Mouse (Mus musculus): Measurements from ENCODE around the gene Cd274.

- TF ChIP-seq MAX (IDR thresholded peaks at IDR 0.05; ENCODE audit: low read depth) (no peak), POLR2AphosphoS2 (IDR thresholded peaks at IDR 0.05; ENCODE audit: insufficient read length, low read depth) (no peak), POLR2A (IDR thresholded peaks at IDR 0.05; ENCODE audit: insufficient read length, low read depth) (no peak), TCF12 (IDR thresholded peaks at IDR 0.05; ENCODE audit: insufficient read depth, poor library complexity, severe bottlenecking) (no peak), CEBPB (IDR thresholded peaks at IDR 0.05; ENCODE audit: insufficient read depth, poor library complexity, severe bottlenecking) (no peak), USF1 (IDR thresholded peaks at IDR 0.05; ENCODE audit: low read depth) (no peak), SRF (IDR thresholded peaks at IDR 0.05; ENCODE audit: control insufficient read depth, insufficient read length, low read depth) (no peak), MYOG (IDR thresholded peaks at IDR 0.05; ENCODE audit: control insufficient read depth in 1 of 3, insufficient read depth in 1 of 3, insufficient read length in 2 of 3, low read depth in 2 of 3) (no peak)
Measured at GRCm38 (mm10) chr19:29326822-29327552, 40.3 kb upstream of the Cd274 start.
